Mouse (Mus musculus) adrenal gland, adult (tissue): ENCODE measurements around the gene Ifrd2.
"Not testable (repeated sequence)": the region's sequence is repeated elsewhere in the genome, so short reads cannot be mapped to it uniquely, and the experiment has no call there.

Experiments
- DNase-seq, 2 experiments: peaks; one replicate each; pipeline ENCODE4 v3.0.0; 2022 to 2023; ENCODE audit warnings: low spot score in 1 of 2; ENCODE audit not compliant: inconsistent age in 2 of 2

The Ifrd2 gene

GRCm38 (mm10) chr9:107551117-107551889, 36.1 kb upstream of the Ifrd2 start, which contains the start of gene Rassf1:
Rassf1 (plus strand) TSS chr9:107551555.
- peak; percentile 82 to 88 for DNase-seq

- DNase-seq: no peak
These were observed 35.5 kb upstream of the Ifrd2 start for GRCm38 (mm10) chr9:107551890-107552355.

- no peak for DNase-seq
These were observed 34.6 kb upstream of the Ifrd2 start for GRCm38 (mm10) chr9:107552690-107553393.

GRCm38 (mm10) chr9:107553541-107554318, 33.7 kb upstream of the Ifrd2 start:
- DNase-seq: peak; percentile 71 to 86

- peak; percentile 97 to 98 for DNase-seq
These were observed 33.1 kb upstream of the Ifrd2 start for GRCm38 (mm10) chr9:107554319-107554825.

- peak; percentile 74 to 90 for DNase-seq
These were observed 32.4 kb upstream of the Ifrd2 start for GRCm38 (mm10) chr9:107555031-107555457.

- no peak for DNase-seq
These were observed 31.7 kb upstream of the Ifrd2 start for GRCm38 (mm10) chr9:107555701-107556100.

GRCm38 (mm10) chr9:107556346-107556745, 31.1 kb upstream of the Ifrd2 start:
- no peak for DNase-seq

- DNase-seq: peak; percentile 96 to 98
These were observed 24.3 kb upstream of the Ifrd2 start, which contains the start of gene Tusc2 for GRCm38 (mm10) chr9:107563029-107563581. Tusc2 (plus strand) TSS chr9:107563255.

GRCm38 (mm10) chr9:107565556-107565955, 21.9 kb upstream of the Ifrd2 start:
- not testable (repeated sequence) for DNase-seq

- DNase-seq: peak; percentile 84 to 95
These were observed 21.3 kb upstream of the Ifrd2 start for GRCm38 (mm10) chr9:107566041-107566709.

- DNase-seq: peak; percentile 66 to 76
These were observed 20.6 kb upstream of the Ifrd2 start for GRCm38 (mm10) chr9:107566855-107567254.

- DNase-seq: peak; percentile 76 to 83
These were observed 19.6 kb upstream of the Ifrd2 start, which contains the start of gene Hyal2 for GRCm38 (mm10) chr9:107567702-107568319. Hyal2 (plus strand) TSS chr9:107567945.

- peak; percentile 89 to 96 for DNase-seq
These were observed 18.8 kb upstream of the Ifrd2 start for GRCm38 (mm10) chr9:107568331-107569261.

GRCm38 (mm10) chr9:107569270-107569669, 18.2 kb upstream of the Ifrd2 start:
- DNase-seq: no peak

GRCm38 (mm10) chr9:107570016-107570415, 17.4 kb upstream of the Ifrd2 start:
- DNase-seq: no peak

GRCm38 (mm10) chr9:107570845-107571244, 16.6 kb upstream of the Ifrd2 start:
- no peak for DNase-seq

GRCm38 (mm10) chr9:107571534-107572326, 15.7 kb upstream of the Ifrd2 start:
- DNase-seq: peak in 1 of 2 experiments; percentile 27
